Mouse (Mus musculus): ENCODE results near the gene Plcg1. TPM values are rescaled to one million over a fixed set of nuclear protein-coding genes. Genes with fewer than 3 reads are reported as not detected.

Plcg1 gene
- 11.7 and 16.0 TPM in 2 replicates for polyA plus RNA-seq (2016; fragmentation: Nextera tagmentation; extraction: Ambion mirVana)

GRCm38 (mm10) chr2:160731117-160731838 is at the start of gene Plcg1:
Gene Plcg1 (plus strand): TSS chr2:160731300.
- peak; percentile 94 for ATAC-seq
- WGBS (ENCODE audit: insufficient replicate concordance) = under 1% methylated on average over 91 of the region's 99 CpGs
- H3K27me3 ChIP-seq (replicated peaks) = peaks cover 26% of the 10 kb centered on the region
- H3K9ac ChIP-seq = peak within 1 kb of the TSS; percentile 83
- H3K4me1 ChIP-seq = peaks cover 35% of the 10 kb centered on the region
- peak within 1 kb of the TSS; percentile 98 for H3K4me2 ChIP-seq
- H3K9me3 ChIP-seq (replicated peaks) = no peaks in the 10 kb centered on the region
- H3K27ac ChIP-seq = peak within 1 kb of the TSS; percentile 71
- H3K4me3 ChIP-seq = peak within 1 kb of the TSS; percentile 95
- H3K36me3 ChIP-seq = no peaks in the 10 kb centered on the region

DNA sequence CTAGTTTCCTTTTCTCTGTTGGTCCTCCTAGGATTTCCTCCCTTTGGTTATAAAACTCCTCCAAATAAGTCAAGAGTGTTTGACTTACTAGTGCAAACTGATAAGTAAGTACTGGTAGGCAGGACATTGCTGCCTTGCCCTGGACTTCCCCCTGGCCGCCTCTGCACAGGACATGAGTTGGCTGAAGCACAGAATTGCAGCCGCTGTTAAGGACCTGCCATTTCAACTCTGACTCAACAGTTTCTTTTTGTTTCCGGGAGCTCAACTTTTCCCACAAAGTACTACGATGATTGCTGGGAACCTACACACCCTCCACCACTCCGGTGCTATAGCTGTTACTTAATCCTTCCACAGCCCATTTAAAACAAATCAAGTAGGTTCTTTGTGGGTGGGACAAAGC is 30.8 kb upstream of the Plcg1 start:
- Histone ChIP-seq H3K4me1 (peaks cover 5% of the 10 kb centered on the region; the same call in 1 of the 2 replicates), H3K4me3 (no peak overlapping the region), H3K27ac (0 out of 2 replicates have a peak overlapping the region, but pooled peaks have one; percentile 30), H3K36me3 (peaks cover 87% of the 10 kb centered on the region), H3K9me3 (replicated peaks) (no peaks in the 10 kb centered on the region), H3K9ac (no peak overlapping the region), H3K4me2 (no peak overlapping the region), H3K27me3 (replicated peaks) (no peaks in the 10 kb centered on the region)
- 41% methylated on average over 5 of the region's 5 CpGs for WGBS (ENCODE audit: insufficient replicate concordance)
- ATAC-seq = no peak; the same call in 1 of the 2 replicates

GRCm38 (mm10) chr2:160701603-160702002 is 29.5 kb upstream of the Plcg1 start:
- Histone ChIP-seq H3K4me1 (peaks cover 5% of the 10 kb centered on the region; the same call in 1 of the 2 replicates), H3K27me3 (replicated peaks) (no peaks in the 10 kb centered on the region), H3K36me3 (peaks cover 90% of the 10 kb centered on the region), H3K9ac (no peak overlapping the region), H3K4me3 (no peak overlapping the region), H3K27ac (no peak overlapping the region), H3K9me3 (replicated peaks) (no peaks in the 10 kb centered on the region), H3K4me2 (no peak overlapping the region)
- WGBS (ENCODE audit: insufficient replicate concordance) = 58% methylated on average over 3 of the region's 3 CpGs
- ATAC-seq = no peak

GRCm38 (mm10) chr2:160702824-160703223 is 28.3 kb upstream of the Plcg1 start:
- H3K27ac ChIP-seq = no peak overlapping the region

GRCm38 (mm10) chr2:160707673-160708072 is 23.4 kb upstream of the Plcg1 start:
- Histone ChIP-seq H3K9ac (no peak overlapping the region), H3K4me2 (no peak overlapping the region), H3K4me1 (no peaks in the 10 kb centered on the region), H3K9me3 (replicated peaks) (no peaks in the 10 kb centered on the region), H3K27ac (no peak overlapping the region), H3K4me3 (no peak overlapping the region), H3K36me3 (peaks cover 94% of the 10 kb centered on the region), H3K27me3 (replicated peaks) (no peaks in the 10 kb centered on the region)
- WGBS (ENCODE audit: insufficient replicate concordance) = 66% methylated on average over 3 of the region's 3 CpGs
- no peak for ATAC-seq

More at GRCm38 (mm10) chr2:160702824-160703223, 28.3 kb upstream of the Plcg1 start:
- Histone ChIP-seq H3K9ac (no peak overlapping the region), H3K27me3 (replicated peaks) (no peaks in the 10 kb centered on the region), H3K9me3 (replicated peaks) (no peaks in the 10 kb centered on the region), H3K4me1 (peaks cover 5% of the 10 kb centered on the region; the same call in 1 of the 2 replicates), H3K4me3 (no peak overlapping the region), H3K36me3 (peaks cover 92% of the 10 kb centered on the region), H3K4me2 (no peak overlapping the region)
- ATAC-seq = no peak

DNA sequence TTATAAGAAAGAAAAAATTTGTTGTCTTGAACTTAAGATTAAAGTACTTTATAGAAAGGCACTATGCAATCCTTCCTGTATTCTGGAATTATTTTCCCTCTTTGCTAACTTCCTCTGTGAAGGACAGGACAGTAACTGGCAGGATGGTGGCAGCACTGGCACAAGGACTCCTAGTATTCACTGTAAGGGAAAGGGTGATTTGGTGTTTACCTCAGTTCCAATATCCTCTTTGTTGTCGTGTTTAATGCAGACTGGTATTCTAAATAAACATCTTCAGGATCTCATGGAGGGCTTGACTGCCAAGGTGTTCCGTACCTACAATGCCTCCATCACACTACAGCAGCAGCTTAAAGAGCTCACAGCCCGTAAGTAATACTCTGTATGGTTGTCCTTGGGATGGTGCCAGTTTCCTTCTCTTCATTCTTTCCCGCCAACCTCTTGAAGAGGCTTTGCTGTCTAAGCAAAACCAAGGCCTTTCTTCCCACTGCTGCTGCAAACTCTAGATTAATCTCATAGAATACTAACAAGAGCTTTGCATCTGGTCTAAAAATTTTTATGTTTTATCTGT is 15.6 kb upstream of the Plcg1 start:
- H3K9ac ChIP-seq = no peak overlapping the region
- no peak overlapping the region for H3K4me3 ChIP-seq
- no peak for ATAC-seq
- no peaks in the 10 kb centered on the region for H3K4me1 ChIP-seq
- 91% methylated on average over 4 of the region's 4 CpGs for WGBS (ENCODE audit: insufficient replicate concordance)
- peaks cover 98% of the 10 kb centered on the region for H3K36me3 ChIP-seq
- no peaks in the 10 kb centered on the region for H3K9me3 ChIP-seq (replicated peaks)
- no peak overlapping the region for H3K4me2 ChIP-seq
- H3K27me3 ChIP-seq (replicated peaks) = no peaks in the 10 kb centered on the region
- H3K27ac ChIP-seq = no peak overlapping the region

DNA sequence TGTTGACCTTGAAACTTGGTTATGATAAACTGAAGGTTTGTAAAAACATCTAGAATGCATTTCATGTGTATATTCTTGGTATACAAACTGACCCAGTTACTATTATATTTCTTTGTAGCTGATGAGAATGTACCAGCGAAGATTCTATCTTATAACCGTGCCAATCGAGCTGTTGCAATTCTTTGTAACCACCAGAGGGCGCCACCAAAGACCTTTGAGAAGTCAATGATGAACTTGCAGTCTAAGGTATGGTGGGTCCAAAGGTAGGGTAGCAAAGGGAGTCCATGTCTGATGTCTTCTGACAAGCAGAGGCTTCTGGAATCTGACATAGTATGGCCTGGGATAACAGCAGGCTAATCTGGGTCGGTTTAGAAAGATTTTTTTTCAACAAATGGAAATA is 13.8 kb upstream of the Plcg1 start:
- H3K4me1 ChIP-seq = no peaks in the 10 kb centered on the region
- H3K9ac ChIP-seq = no peak overlapping the region
- no peak for ATAC-seq
- 61% methylated on average over 5 of the region's 5 CpGs for WGBS (ENCODE audit: insufficient replicate concordance)
- peaks cover 97% of the 10 kb centered on the region for H3K36me3 ChIP-seq
- no peak overlapping the region for H3K27ac ChIP-seq
- no peak overlapping the region for H3K4me3 ChIP-seq
- no peaks in the 10 kb centered on the region for H3K9me3 ChIP-seq (replicated peaks)
- H3K4me2 ChIP-seq = no peak overlapping the region
- no peaks in the 10 kb centered on the region for H3K27me3 ChIP-seq (replicated peaks)

DNA sequence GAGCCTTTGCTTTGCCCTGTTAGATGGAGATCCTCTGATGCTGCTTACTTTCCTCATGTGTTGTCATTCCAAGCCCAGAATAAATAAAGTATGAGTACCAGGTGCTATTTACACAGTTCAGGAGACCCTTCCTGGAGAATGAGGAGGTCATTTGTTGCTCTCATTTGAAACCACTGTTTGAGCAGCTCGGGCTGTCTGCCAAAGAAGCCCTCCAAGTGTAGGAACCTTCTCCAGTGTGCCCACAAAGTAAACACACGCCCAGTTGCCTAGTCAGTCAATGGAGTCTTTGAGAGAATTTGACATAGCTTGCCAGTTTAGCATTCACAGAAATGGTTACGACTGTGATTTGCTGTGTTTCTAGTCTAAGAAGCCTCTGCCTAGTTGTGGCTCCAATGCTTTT is 12.3 kb upstream of the Plcg1 start:
- 84% methylated on average over 3 of the region's 3 CpGs for WGBS (ENCODE audit: insufficient replicate concordance)
- peaks cover 97% of the 10 kb centered on the region for H3K36me3 ChIP-seq

DNA sequence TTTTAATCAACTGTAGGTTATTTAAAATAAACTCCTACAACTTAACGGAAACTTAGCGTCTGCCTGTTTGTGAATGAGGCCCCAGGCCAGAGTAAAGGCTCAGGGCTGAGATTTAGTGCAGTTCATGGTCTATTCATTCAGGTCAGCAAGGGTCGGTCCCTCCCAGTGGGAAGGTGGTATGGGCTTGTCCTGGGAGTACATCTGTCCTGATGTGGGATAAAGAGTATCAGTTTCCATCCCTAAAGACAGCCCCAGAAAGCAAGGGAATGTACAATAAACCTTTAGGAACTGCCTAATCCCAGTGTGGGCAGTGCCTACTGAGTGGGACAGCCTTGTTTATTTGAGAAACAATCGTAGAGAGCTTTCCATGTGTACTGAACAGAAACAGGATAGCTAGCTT is 8.4 kb upstream of the Plcg1 start:
- Histone ChIP-seq H3K36me3 (peaks cover 78% of the 10 kb centered on the region), H3K4me2 (no peak overlapping the region), H3K27ac (no peak overlapping the region), H3K4me1 (no peaks in the 10 kb centered on the region), H3K9me3 (replicated peaks) (no peaks in the 10 kb centered on the region), H3K9ac (no peak overlapping the region), H3K27me3 (replicated peaks) (no peaks in the 10 kb centered on the region), H3K4me3 (no peak overlapping the region)
- WGBS (ENCODE audit: insufficient replicate concordance) = 90% methylated on average over 4 of the region's 4 CpGs
- ATAC-seq = no peak

More for the DNA sequence above, 12.3 kb upstream of the Plcg1 start:
- Histone ChIP-seq H3K27ac (no peak overlapping the region), H3K4me3 (no peak overlapping the region), H3K9ac (no peak overlapping the region), H3K9me3 (replicated peaks) (no peaks in the 10 kb centered on the region), H3K27me3 (replicated peaks) (no peaks in the 10 kb centered on the region), H3K4me1 (no peaks in the 10 kb centered on the region), H3K4me2 (no peak overlapping the region)
- no peak for ATAC-seq

DNA sequence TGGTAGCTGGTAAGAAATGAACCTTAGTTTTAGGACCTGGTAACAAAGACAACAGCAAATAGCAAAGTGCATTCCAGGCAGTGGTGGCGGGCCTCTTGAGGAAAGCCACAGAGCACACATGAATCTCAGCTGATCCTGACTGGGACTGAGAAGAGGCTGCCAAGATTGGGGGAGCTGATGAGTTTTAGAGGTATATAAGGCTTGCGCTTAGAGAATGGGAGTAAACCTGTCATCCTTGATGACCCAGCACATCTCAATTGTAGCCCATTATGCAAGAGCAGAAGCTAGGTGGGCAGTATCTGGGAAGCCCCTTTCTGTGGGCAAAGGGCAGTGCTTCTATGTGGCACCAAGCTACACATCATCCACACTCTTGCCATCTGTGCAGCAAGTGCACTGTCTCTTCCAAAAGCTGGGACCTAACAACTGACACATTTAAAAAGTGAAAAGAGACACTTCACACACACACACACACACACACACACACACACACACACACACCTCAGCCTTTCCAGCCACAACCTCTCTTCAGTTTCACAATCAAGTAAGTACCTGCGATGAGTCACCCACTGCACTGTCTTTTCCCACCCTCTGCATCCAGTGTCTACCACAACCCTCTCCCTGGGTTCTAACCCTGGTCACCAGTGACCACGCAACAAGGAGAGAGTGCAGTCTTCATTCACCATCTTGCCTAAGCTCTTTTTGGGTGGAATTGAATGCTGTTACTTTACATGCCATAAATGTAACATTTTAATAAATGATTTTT is 7.3 kb upstream of the Plcg1 start:
- 87% methylated on average over 4 of the region's 4 CpGs for WGBS (ENCODE audit: insufficient replicate concordance)
- Histone ChIP-seq H3K36me3 (peaks cover 67% of the 10 kb centered on the region), H3K27me3 (replicated peaks) (no peaks in the 10 kb centered on the region), H3K9ac (no peak overlapping the region), H3K4me3 (no peak overlapping the region), H3K4me1 (no peaks in the 10 kb centered on the region), H3K9me3 (replicated peaks) (no peaks in the 10 kb centered on the region), H3K27ac (no peak overlapping the region), H3K4me2 (no peak overlapping the region)
- ATAC-seq = no peak

DNA sequence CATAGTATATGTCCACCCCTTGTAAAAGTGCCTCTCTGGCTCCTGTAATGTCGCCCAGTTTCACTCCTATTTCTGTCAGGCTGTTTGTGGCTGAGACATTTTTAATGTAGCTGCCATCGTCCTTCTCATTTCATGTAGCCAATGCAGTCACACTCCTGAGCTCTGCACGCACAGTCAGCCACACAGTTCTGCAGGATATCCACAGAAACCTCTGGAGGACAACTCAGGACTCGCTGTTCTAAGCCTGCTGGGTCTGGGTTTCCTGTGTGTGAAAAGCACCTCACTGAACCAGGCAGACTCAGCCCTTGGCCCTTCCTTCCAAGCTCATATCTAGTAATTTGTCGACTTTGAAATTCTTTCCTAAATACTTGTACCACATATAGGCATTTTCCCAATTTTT is 6.6 kb upstream of the Plcg1 start:
- Histone ChIP-seq H3K4me3 (no peak overlapping the region), H3K27ac (no peak overlapping the region), H3K36me3 (peaks cover 60% of the 10 kb centered on the region), H3K4me1 (no peaks in the 10 kb centered on the region), H3K27me3 (replicated peaks) (no peaks in the 10 kb centered on the region), H3K4me2 (no peak overlapping the region), H3K9ac (no peak overlapping the region), H3K9me3 (replicated peaks) (no peaks in the 10 kb centered on the region)
- no peak for ATAC-seq
- 75% methylated on average over 5 of the region's 5 CpGs for WGBS (ENCODE audit: insufficient replicate concordance)

All from liver, embryonic 12.5 days (tissue).